29 mouse cellular contexts compared by ENCODE assay signal in genomic region chr12:49579451-49580190, GRCm38 (mm10).
DNase-seq lines count a peak whose midpoint lies in the region; ATAC-seq and TF ChIP-seq lines count a peak whose summit lies in the region.
"Had no signal": no experiment of that assay in that cellular context is flagged by ENCODE, and none has a peak within 500 bp of the region (broad histone marks: within the 10 kb centered on the region; RNA-seq: fewer than 3 reads in every experiment).

No protein-coding gene starts in this region.

- no peak overlapping the region for H3K4me2 ChIP-seq in forebrain, embryonic 12.5 days
- H3K4me2 ChIP-seq in forebrain, embryonic 15.5 days (replicated peaks) = no peak overlapping the region
- no peak overlapping the region for H3K4me2 ChIP-seq in midbrain, postnatal 0 days (ENCODE audit: low read depth, low read length, poor library complexity, severe bottlenecking)
- H3K4me2 ChIP-seq: embryonic facial prominence, embryonic 15.5 days; heart, embryonic 12.5 days; limb, embryonic 15.5 days; liver, embryonic 13.5 days had no signal

- no peak overlapping the region for H3K4me3 ChIP-seq in forebrain, embryonic 12.5 days (replicated peaks)
- no peak overlapping the region for H3K4me3 ChIP-seq in forebrain, embryonic 15.5 days
- H3K4me3 ChIP-seq in midbrain, embryonic 10.5 days = no peak overlapping the region
- H3K4me3 ChIP-seq in midbrain, postnatal 0 days (ENCODE audit: low read depth, low read length) = no peak overlapping the region
- H3K4me3 ChIP-seq in ES-E14 (ENCODE audit: insufficient read depth in 1 of 2, low read depth in 1 of 2, low read length in 2 of 2, poor library complexity in 1 of 2, severe bottlenecking in 1 of 2) = no peak overlapping the region
- H3K4me3 ChIP-seq: embryonic facial prominence, embryonic 10.5 days; embryonic facial prominence, embryonic 15.5 days; gastrocnemius, adult 2 months; heart, adult 2 months; heart, embryonic 12.5 days; limb, embryonic 10.5 days; limb, embryonic 15.5 days; liver, embryonic 13.5 days; myocyte had no signal

- 22% methylated on average over 1 of the region's 1 CpGs for whole genome bisulfite sequencing in forebrain, embryonic 12.5 days
- 17% methylated on average over 1 of the region's 1 CpGs for WGBS in forebrain, embryonic 15.5 days
- 24% methylated on average over 1 of the region's 1 CpGs for WGBS in midbrain, embryonic 10.5 days
- WGBS in midbrain, postnatal 0 days = 26% methylated on average over 1 of the region's 1 CpGs

- no peak overlapping the region for H3K27ac ChIP-seq in forebrain, embryonic 12.5 days
- no peak overlapping the region for H3K27ac ChIP-seq in forebrain, embryonic 15.5 days (replicated peaks)
- peak overlapping the region; percentile 46; the same call in 1 of the 2 replicates for H3K27ac ChIP-seq in midbrain, embryonic 10.5 days (replicated peaks)
- no peak overlapping the region for H3K27ac ChIP-seq in midbrain, postnatal 0 days (ENCODE audit: low read depth, low read length)
- H3K27ac ChIP-seq in ES-E14 (ENCODE audit: insufficient read depth, low read depth, low read length, poor library complexity, severe bottlenecking) = no peak overlapping the region
- H3K27ac ChIP-seq: embryonic facial prominence, embryonic 10.5 days; embryonic facial prominence, embryonic 15.5 days; gastrocnemius, adult 2 months; heart, adult 2 months; limb, embryonic 10.5 days; limb, embryonic 15.5 days; liver, embryonic 13.5 days; macrophage had no signal

- in situ Hi-C loops in ES-E14 (cut with MboI; ENCODE audit: low sequenced_read_pairs in 2 of 2, unreplicated experiment in 2 of 2) = no loop called here

- H3K36me3 ChIP-seq in forebrain, embryonic 12.5 days (replicated peaks) = no peaks in the 10 kb centered on the region
- no peaks in the 10 kb centered on the region for H3K36me3 ChIP-seq in forebrain, embryonic 15.5 days
- no peaks in the 10 kb centered on the region for H3K36me3 ChIP-seq in midbrain, embryonic 10.5 days
- no peaks in the 10 kb centered on the region for H3K36me3 ChIP-seq in midbrain, postnatal 0 days (ENCODE audit: insufficient read depth, low read length)
- no peaks in the 10 kb centered on the region for H3K36me3 ChIP-seq in ES-E14 (ENCODE audit: control insufficient read depth, insufficient read depth, low read length, poor library complexity, severe bottlenecking)
- H3K36me3 ChIP-seq: embryonic facial prominence, embryonic 10.5 days; embryonic facial prominence, embryonic 15.5 days; heart, embryonic 12.5 days; limb, embryonic 10.5 days; limb, embryonic 15.5 days; liver, embryonic 13.5 days had no signal

- H3K27me3 ChIP-seq in forebrain, embryonic 12.5 days = no peaks in the 10 kb centered on the region
- H3K27me3 ChIP-seq in forebrain, embryonic 15.5 days = no peaks in the 10 kb centered on the region
- no peaks in the 10 kb centered on the region for H3K27me3 ChIP-seq in midbrain, embryonic 10.5 days (ENCODE audit: low read depth, poor library complexity, severe bottlenecking)
- H3K27me3 ChIP-seq in midbrain, postnatal 0 days (ENCODE audit: insufficient read depth, low read length) = no peaks in the 10 kb centered on the region
- H3K27me3 ChIP-seq: embryonic facial prominence, embryonic 15.5 days; heart, embryonic 12.5 days; limb, embryonic 15.5 days; liver, embryonic 13.5 days had no signal

- no peak for DNase-seq in midbrain, embryonic 10.5 days (ENCODE audit: low spot score)
- no peak for DNase-seq in midbrain, postnatal 0 days (ENCODE audit: low spot score)
- peak; percentile 2 for DNase-seq in ES-E14 (ENCODE audit: low read depth, low spot score)
- DNase-seq in ZHBTc4 (ENCODE audit: low read depth, low spot score) = peak; percentile 17
- DNase-seq in layer of hippocampus, postnatal 25 days (ENCODE audit: extremely low spot score in 1 of 2, low spot score in 1 of 2) = no peak
- DNase-seq in cerebellum, adult 18-20 months = no peak
- DNase-seq: adrenal gland, adult 8-10 months; cerebellum, adult 11 months; cerebellum, adult 9-11 months; gastrocnemius, adult 2 months; heart, adult 2 months; heart, postnatal 4 days; kidney, adult 9 months; kidney, postnatal 10 days; liver, embryonic 13.5 days; lung, adult 2 months; lung, postnatal 10 days; right cerebral cortex, postnatal 14 days; thymus, postnatal 4 days had no signal

- peak; percentile 60 for ATAC-seq in forebrain, embryonic 12.5 days (ENCODE audit: low FRiP score)
- ATAC-seq in forebrain, embryonic 15.5 days (replicated peaks) = no peak; the same call in 1 of the 2 replicates
- ATAC-seq in midbrain, postnatal 0 days (ENCODE audit: low FRiP score) = no peak
- ATAC-seq: intestine, postnatal 0 days had no signal

- H3K4me1 ChIP-seq in forebrain, embryonic 12.5 days = peaks cover 4% of the 10 kb centered on the region; the same call in 1 of the 2 replicates
- 0 out of 2 replicates have a peak, but pooled peaks cover 4% of the 10 kb centered on the region for H3K4me1 ChIP-seq in forebrain, embryonic 15.5 days
- H3K4me1 ChIP-seq in midbrain, embryonic 10.5 days = peaks cover 7% of the 10 kb centered on the region
- H3K4me1 ChIP-seq in midbrain, postnatal 0 days (ENCODE audit: insufficient read depth, low read length) = no peaks in the 10 kb centered on the region
- H3K4me1 ChIP-seq in ES-E14 (ENCODE audit: control insufficient read depth in 2 of 2, insufficient read depth in 2 of 2, low read length in 2 of 2, poor library complexity in 1 of 2) = no peaks in the 10 kb centered on the region
- H3K4me1 ChIP-seq: embryonic facial prominence, embryonic 10.5 days; embryonic facial prominence, embryonic 15.5 days; heart, embryonic 12.5 days; limb, embryonic 10.5 days; limb, embryonic 15.5 days; liver, embryonic 13.5 days had no signal

- no peak for TF ChIP-seq CTCF in midbrain, postnatal 0 days (IDR thresholded peaks at IDR 0.05)

- H3K9ac ChIP-seq in forebrain, embryonic 12.5 days = no peak overlapping the region
- H3K9ac ChIP-seq in forebrain, embryonic 15.5 days (replicated peaks) = no peak overlapping the region
- H3K9ac ChIP-seq in midbrain, postnatal 0 days (replicated peaks; ENCODE audit: low read length, poor library complexity, severe bottlenecking) = no peak overlapping the region
- no peak overlapping the region for H3K9ac ChIP-seq in ES-E14 (ENCODE audit: insufficient read depth, low read depth, low read length, poor library complexity, severe bottlenecking)
- H3K9ac ChIP-seq: embryonic facial prominence, embryonic 15.5 days; heart, embryonic 12.5 days; limb, embryonic 15.5 days; liver, embryonic 13.5 days had no signal

- no peaks in the 10 kb centered on the region for H3K9me3 ChIP-seq in forebrain, embryonic 12.5 days
- H3K9me3 ChIP-seq in forebrain, embryonic 15.5 days = no peaks in the 10 kb centered on the region
- no peaks in the 10 kb centered on the region for H3K9me3 ChIP-seq in midbrain, embryonic 10.5 days (replicated peaks)
- no peaks in the 10 kb centered on the region for H3K9me3 ChIP-seq in midbrain, postnatal 0 days (ENCODE audit: low read length)
- no peaks in the 10 kb centered on the region for H3K9me3 ChIP-seq in ES-E14 (ENCODE audit: control insufficient read depth, insufficient read depth, low read depth, low read length)
- H3K9me3 ChIP-seq: embryonic facial prominence, embryonic 10.5 days; embryonic facial prominence, embryonic 15.5 days; heart, embryonic 12.5 days; limb, embryonic 10.5 days; limb, embryonic 15.5 days; liver, embryonic 13.5 days had no signal

TF ChIP-seq in ES-E14, 5 proteins besides CTCF, POLR2A, EP300 and RAD21:
- TF ChIP-seq ZC3H11A (IDR thresholded peaks at IDR 0.05; ENCODE audit: borderline replicate concordance, low read depth, low read length) (no peak), HCFC1 (IDR thresholded peaks at IDR 0.05; ENCODE audit: borderline replicate concordance, insufficient read depth, low read length) (no peak), CHD2 (IDR thresholded peaks at IDR 0.05; ENCODE audit: low read depth, low read length) (no peak), MAFK (IDR thresholded peaks at IDR 0.05; ENCODE audit: insufficient read depth, low read depth, low read length) (no peak), ZNF384 (IDR thresholded peaks at IDR 0.05; ENCODE audit: low read depth, low read length) (no peak)

Comparison
In these comparisons a context has a peak if more than half of its experiments do, and no peak if none do; other contexts are left out.
1. DNase-seq: peak in ES-E14 (single experiment) and ZHBTc4 (single experiment); none in midbrain, embryonic 10.5 days (single experiment), midbrain, postnatal 0 days (single experiment), layer of hippocampus, postnatal 25 days (0 of 2) and cerebellum, adult 18-20 months (0 of 2).